Mouse (Mus musculus) NIH3T3 (cell line): ENCODE results near the gene Efl1.

ENCODE experiments used
- DNase-seq: peaks from one replicate; pipeline ENCODE4 v3.0.0-alpha.2; 2012; ENCODE audit warnings: low read depth

Efl1 gene

DNA sequence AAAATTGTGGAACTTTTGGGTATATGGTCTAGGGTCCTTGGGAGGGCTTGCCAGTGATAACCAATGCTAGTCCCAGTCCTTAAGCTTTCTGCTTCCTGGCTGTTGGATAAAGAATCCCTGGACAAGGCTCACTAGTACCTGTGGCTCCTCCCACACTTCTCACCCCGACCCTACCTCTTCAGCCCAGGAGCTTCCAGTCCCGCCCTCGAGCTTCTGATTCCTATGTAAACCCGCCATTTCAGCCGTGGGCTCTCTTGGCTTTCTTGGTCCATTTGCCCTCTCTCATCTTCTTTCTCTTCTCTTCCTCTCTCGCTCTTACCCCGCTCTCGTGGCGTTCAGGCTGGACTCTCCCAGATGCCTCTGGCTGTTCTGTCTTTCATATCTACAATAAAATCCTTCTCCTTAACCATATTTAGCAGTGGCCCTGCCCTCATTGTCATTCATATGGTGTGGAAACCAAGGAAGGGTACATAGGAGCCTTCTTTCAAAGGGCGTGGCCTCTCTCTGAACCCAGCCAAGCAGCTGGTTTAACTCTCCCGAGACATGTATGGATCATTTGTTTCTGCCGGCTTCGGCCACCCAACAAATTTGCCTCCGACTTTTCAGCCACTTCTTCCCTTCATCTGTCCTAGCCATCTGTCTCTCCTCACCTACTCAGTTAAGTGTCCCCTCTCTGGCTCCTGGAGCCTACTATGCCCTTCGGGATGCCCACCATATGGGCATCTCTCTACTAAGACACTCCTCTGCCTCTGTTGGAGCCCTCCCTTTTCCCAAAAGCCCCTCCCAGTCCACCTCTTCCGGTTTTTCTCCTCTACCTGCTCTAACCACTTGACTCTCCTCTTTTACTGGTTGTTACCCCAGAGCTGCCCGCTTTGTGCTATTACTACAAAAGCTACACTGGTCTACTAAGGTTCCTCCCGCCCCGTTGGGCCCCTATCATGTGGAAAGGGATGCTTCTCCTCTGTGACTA, 164.1 kb downstream of the Efl1 start:
- no peak for DNase-seq

DNA sequence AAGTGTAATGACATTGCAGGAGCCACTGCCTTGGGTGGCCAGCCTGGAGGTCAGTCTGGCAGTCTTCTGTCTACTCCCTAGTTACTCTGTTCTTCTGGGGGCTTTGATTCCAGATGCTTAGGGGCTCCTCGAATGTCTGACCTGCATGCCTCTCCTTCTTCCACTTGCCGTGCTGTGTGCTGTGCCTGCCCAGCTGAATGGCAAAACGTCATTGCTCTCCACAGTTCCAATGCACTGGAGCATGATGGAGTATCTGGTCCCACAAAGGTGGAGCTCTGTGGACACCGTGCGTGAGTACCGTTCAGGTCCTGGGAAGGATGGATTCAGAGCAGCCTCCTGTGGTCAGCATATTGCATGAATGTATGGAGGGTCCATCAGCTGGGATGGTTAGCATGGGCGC, 171.1 kb downstream of the Efl1 start:
- DNase-seq = no peak

DNA sequence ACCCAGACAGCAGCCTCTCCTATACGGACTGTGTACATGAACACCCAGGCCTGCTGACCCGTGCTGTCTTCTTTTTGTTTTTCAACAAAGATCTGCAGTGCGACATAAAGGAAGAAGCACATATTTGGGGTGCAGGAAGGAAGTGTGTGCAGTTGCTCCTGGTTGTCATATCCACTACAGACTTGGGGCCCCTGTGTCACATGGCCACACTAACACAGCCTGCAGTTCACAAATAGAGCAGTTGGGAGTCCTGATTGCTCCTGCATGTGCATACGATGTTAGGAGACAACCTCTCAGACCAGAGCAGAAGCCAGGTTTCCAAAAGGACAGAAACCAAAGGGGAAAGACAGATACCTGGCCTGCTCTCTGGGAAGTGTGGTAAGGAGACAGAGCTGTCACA, 172.2 kb downstream of the Efl1 start:
- DNase-seq = no peak

DNA sequence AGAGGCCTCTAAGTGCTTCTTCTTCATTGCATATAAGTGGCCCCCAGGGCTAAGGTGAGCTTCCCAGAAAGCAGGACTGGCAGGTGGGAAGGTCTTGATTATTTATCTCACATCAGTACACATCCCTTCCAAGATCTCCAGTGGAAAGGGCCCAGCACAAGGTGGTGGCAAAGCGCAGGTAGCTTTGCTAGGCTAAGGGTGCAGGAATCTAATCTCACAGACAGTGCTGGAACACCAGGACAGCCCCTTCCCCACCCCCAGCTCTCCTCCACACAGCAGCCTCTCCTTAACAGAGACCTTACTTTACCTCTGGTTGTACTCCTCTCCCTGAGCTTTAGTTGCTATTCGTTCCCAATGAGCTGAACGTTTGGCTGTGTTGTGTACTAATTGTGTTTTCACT, 173.1 kb downstream of the Efl1 start:
- no peak for DNase-seq

DNA sequence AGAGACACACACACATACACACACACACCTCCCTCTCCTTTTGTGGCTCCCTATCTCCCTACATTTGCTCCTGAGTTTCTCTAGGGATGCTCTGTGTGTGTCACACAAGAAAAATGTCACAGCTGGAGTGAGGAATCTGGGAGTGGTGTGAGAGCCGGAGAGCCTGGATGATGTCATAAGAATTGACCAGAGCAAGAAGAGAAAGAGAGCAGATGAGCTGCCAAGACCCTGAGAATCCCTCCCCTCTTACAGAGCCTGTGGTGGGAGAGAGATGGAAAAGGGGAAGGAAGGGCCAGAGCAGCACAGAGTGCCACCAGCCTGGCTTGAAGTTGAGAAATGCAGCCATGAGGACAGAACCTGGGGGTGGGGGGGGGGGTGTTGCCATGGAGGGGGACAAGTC, 174.1 kb downstream of the Efl1 start:
- no peak for DNase-seq
